Mouse (Mus musculus) hindbrain, embryonic 14.5 days (tissue): ENCODE measurements around the gene Kcnk6. TPM values are rescaled to one million over a fixed set of nuclear protein-coding genes. Genes with fewer than 3 reads are reported as not detected.
A peak's percentile ranks its signal among the peaks of the same experiment; 100 is the strongest.
"Not testable (repeated sequence)": the region's sequence is repeated elsewhere in the genome, so short reads cannot be mapped to it uniquely, and the experiment has no call there.

Experiments
- ATAC-seq: fragments of 200-750 bp; cut with Nextera tagmentation; 2 replicates; pipeline ENCODE4 v1.8.0; 2017; ENCODE audit warnings: moderate number of reproducible peaks, mild to moderate bottlenecking, moderate TSS enrichment, moderate library complexity; ENCODE audit not compliant: low FRiP score
- DNase-seq: peaks from one replicate; pipeline ENCODE4 v3.0.0-alpha.2; 2015; ENCODE audit warnings: low spot score
- H3K27ac ChIP-seq: fragments of 300-500 bp; sonication (generic); 2 replicates; pipeline ENCODE4 v1.5.1; 2014; ENCODE audit warnings: mild to moderate bottlenecking, moderate library complexity
- H3K27me3 ChIP-seq: fragments of 300-500 bp; sonication (generic); 2 replicates; pipeline ENCODE4 v1.6.1; 2014; ENCODE audit warnings: mild to moderate bottlenecking, low read length, mixed read lengths; ENCODE audit not compliant: control insufficient read depth, insufficient read depth
- H3K36me3 ChIP-seq: fragments of 300-500 bp; sonication (generic); replicated peaks from 2 replicates; pipeline ENCODE4 v1.6.1; 2014; ENCODE audit not compliant: control insufficient read depth, insufficient read depth
- H3K4me1 ChIP-seq: fragments of 300-500 bp; sonication (generic); replicated peaks from 2 replicates; pipeline ENCODE4 v1.6.1; 2014; ENCODE audit warnings: antibody characterized with exemption, low read length, mixed read lengths; ENCODE audit not compliant: control insufficient read depth, insufficient read depth
- H3K4me2 ChIP-seq: fragments of 300-500 bp; sonication (generic); replicated peaks from 2 replicates; pipeline ENCODE4 v1.6.1; 2014; ENCODE audit warnings: mild to moderate bottlenecking, moderate library complexity
- H3K4me3 ChIP-seq: fragments of 300-500 bp; sonication (generic); replicated peaks from 2 replicates; pipeline ENCODE4 v1.5.1; 2014; ENCODE audit warnings: mild to moderate bottlenecking, low read length
- H3K9ac ChIP-seq: fragments of 300-500 bp; sonication (generic); 2 replicates; pipeline ENCODE4 v1.6.1; 2014
- H3K9me3 ChIP-seq: fragments of 300-500 bp; sonication (generic); 2 replicates; pipeline ENCODE4 v1.6.1; 2016; ENCODE audit warnings: low read length; ENCODE audit not compliant: control insufficient read depth
- WGBS: fragments of 180-500 bp; shearing (Covaris S2); extraction: QIAGEN DNeasy Blood & Tissue Kit; methylation state at CpG from one replicate; pipeline ENCODE4 v1.1.7; 2014; 5-methylcytosine and 5-hydroxymethylcytosine counted together
- polyA plus RNA-seq: library from polyadenylated mRNA; unstranded; fragments of >200 nt; fragmentation: Nextera tagmentation; extraction: Ambion mirVana; gene quantifications from 2 replicates; pipeline ENCODE4 v1.2.1, GENCODE M21; 2014

The Kcnk6 gene
- polyA plus RNA-seq, 1 experiment from 2014 or later, result 0.66 TPM

- Histone ChIP-seq H3K27me3 (peaks cover 23% of the 10 kb centered on the region), H3K36me3 (peaks cover 18% of the 10 kb centered on the region; the same call in 1 of the 2 replicates), H3K9ac (peak within 1 kb of the TSS; percentile 12; the same call in 1 of the 2 replicates), H3K9me3 (no peaks in the 10 kb centered on the region), H3K4me2 (peak within 1 kb of the TSS; percentile 38), H3K4me3 (peak within 1 kb of the TSS; percentile 10), H3K4me1 (no peaks in the 10 kb centered on the region), H3K27ac (no peak within 1 kb of the TSS)
- ATAC-seq, result no peak
- 12% methylated on average over 20 of the region's 20 CpGs for WGBS
- no peak for DNase-seq
Observed at GRCm38 (mm10) chr7:29248261-29248841, 16.0 kb upstream of the Kcnk6 start, which contains the start of gene 2200002D01Rik. TSS of gene 2200002D01Rik (minus strand) at chr7:29248466.

GRCm38 (mm10) chr7:29247706-29248105, 15.4 kb upstream of the Kcnk6 start:
- ATAC-seq, result 0 out of 2 replicates have a peak, but pooled peaks have one; percentile 18
- Histone ChIP-seq H3K4me2 (peak overlapping the region; percentile 38), H3K9ac (peak overlapping the region; percentile 12; the same call in 1 of the 2 replicates), H3K36me3 (peaks cover 18% of the 10 kb centered on the region; the same call in 1 of the 2 replicates), H3K9me3 (no peaks in the 10 kb centered on the region), H3K4me1 (no peaks in the 10 kb centered on the region), H3K27me3 (peaks cover 23% of the 10 kb centered on the region), H3K27ac (no peak overlapping the region), H3K4me3 (peak overlapping the region; percentile 10)
- no peak for DNase-seq
- 12% methylated on average over 19 of the region's 19 CpGs for WGBS

GRCm38 (mm10) chr7:29247314-29247700, 15.0 kb upstream of the Kcnk6 start:
- no peak overlapping the region for H3K9ac ChIP-seq
- peak overlapping the region; percentile 38 for H3K4me2 ChIP-seq
- H3K36me3 ChIP-seq, result peaks cover 18% of the 10 kb centered on the region; the same call in 1 of the 2 replicates
- ATAC-seq (no peak), DNase-seq (peak; percentile 76)
- peaks cover 23% of the 10 kb centered on the region for H3K27me3 ChIP-seq
- H3K9me3 ChIP-seq, result no peaks in the 10 kb centered on the region
- H3K4me3 ChIP-seq, result peak overlapping the region; percentile 10; the same call in 1 of the 2 replicates
- 26% methylated on average over 16 of the region's 16 CpGs for WGBS
- H3K27ac ChIP-seq, result no peak overlapping the region
- no peaks in the 10 kb centered on the region for H3K4me1 ChIP-seq

GRCm38 (mm10) chr7:29246619-29247313, 14.5 kb upstream of the Kcnk6 start:
- no peaks in the 10 kb centered on the region for H3K4me1 ChIP-seq
- H3K36me3 ChIP-seq, result peaks cover 18% of the 10 kb centered on the region; the same call in 1 of the 2 replicates
- no peak overlapping the region for H3K9ac ChIP-seq
- H3K4me2 ChIP-seq, result no peak overlapping the region
- no peaks in the 10 kb centered on the region for H3K9me3 ChIP-seq
- DNase-seq, result no peak
- ATAC-seq, result no peak
- WGBS, result 85% methylated on average over 21 of the region's 21 CpGs
- peaks cover 23% of the 10 kb centered on the region for H3K27me3 ChIP-seq
- no peak overlapping the region for H3K27ac ChIP-seq
- H3K4me3 ChIP-seq, result no peak overlapping the region

- 93% methylated on average over 5 of the region's 5 CpGs for WGBS
- Histone ChIP-seq H3K9ac (no peak overlapping the region), H3K9me3 (no peaks in the 10 kb centered on the region), H3K4me1 (no peaks in the 10 kb centered on the region), H3K27ac (no peak overlapping the region), H3K4me3 (no peak overlapping the region), H3K36me3 (peaks cover 18% of the 10 kb centered on the region; the same call in 1 of the 2 replicates), H3K4me2 (no peak overlapping the region), H3K27me3 (peaks cover 23% of the 10 kb centered on the region)
- ATAC-seq, result no peak
- DNase-seq, result no peak
Observed at GRCm38 (mm10) chr7:29246015-29246414, 13.7 kb upstream of the Kcnk6 start.

GRCm38 (mm10) chr7:29244732-29245416, 12.6 kb upstream of the Kcnk6 start:
- Histone ChIP-seq H3K9ac (no peak overlapping the region), H3K27me3 (peaks cover 23% of the 10 kb centered on the region), H3K36me3 (peaks cover 18% of the 10 kb centered on the region; the same call in 1 of the 2 replicates), H3K4me1 (no peaks in the 10 kb centered on the region), H3K27ac (no peak overlapping the region), H3K9me3 (no peaks in the 10 kb centered on the region), H3K4me2 (no peak overlapping the region), H3K4me3 (no peak overlapping the region)
- DNase-seq (no peak), ATAC-seq (no peak)
- WGBS, result 86% methylated on average over 7 of the region's 7 CpGs

- Histone ChIP-seq H3K9ac (peak within 1 kb of the TSS; percentile 66), H3K27me3 (peaks cover 7% of the 10 kb centered on the region), H3K36me3 (no peaks in the 10 kb centered on the region), H3K9me3 (no peaks in the 10 kb centered on the region), H3K4me3 (peak within 1 kb of the TSS; percentile 57), H3K4me1 (peaks cover 6% of the 10 kb centered on the region; the same call in 1 of the 2 replicates), H3K4me2 (peak within 1 kb of the TSS; percentile 76), H3K27ac (peak within 1 kb of the TSS; percentile 92)
- ATAC-seq (peak; percentile 98), DNase-seq (peak; percentile 98)
- under 1% methylated on average over 60 of the region's 60 CpGs for WGBS
Observed at GRCm38 (mm10) chr7:29238019-29238967, 6.0 kb upstream of the Kcnk6 start, which contains the start of gene Yif1b. TSS of gene Yif1b (plus strand) at chr7:29238329.

GRCm38 (mm10) chr7:29237596-29237995, 5.3 kb upstream of the Kcnk6 start:
- peak; percentile 29; the same call in 1 of the 2 replicates for ATAC-seq
- H3K4me1 ChIP-seq, H3K36me3 ChIP-seq, H3K9me3 ChIP-seq: not testable (repeated sequence)
- Histone ChIP-seq H3K4me3 (peak overlapping the region; percentile 57), H3K9ac (peak overlapping the region; percentile 54), H3K27me3 (peaks cover 14% of the 10 kb centered on the region), H3K27ac (peak overlapping the region; percentile 92), H3K4me2 (peak overlapping the region; percentile 76)
- peak; percentile 33 for DNase-seq
- WGBS, result 28% methylated on average over 6 of the region's 6 CpGs
